ENCODE assay signal across 22 mouse cellular contexts in genomic region chr9:52246712-52247111, GRCm38 (mm10).
A peak's percentile ranks its signal among the peaks of the same experiment; 100 is the strongest.
DNase-seq lines count a peak whose midpoint lies in the region; ATAC-seq and TF ChIP-seq lines count a peak whose summit lies in the region.
"Had no signal": no experiment of that assay in that cellular context is flagged by ENCODE, and none has a peak within 500 bp of the region (broad histone marks: within the 10 kb centered on the region; RNA-seq: fewer than 3 reads in every experiment).

No protein-coding gene starts in this region.

- H3K4me3 ChIP-seq in embryonic fibroblast, embryonic 13.5 days (ENCODE audit: insufficient read depth, low read length), result no peak overlapping the region
- H3K4me3 ChIP-seq: embryonic facial prominence, embryonic 10.5 days; embryonic facial prominence, embryonic 12.5 days; erythroblast, embryonic 14.5 days; forebrain, embryonic 13.5 days had no signal

- DNase-seq in 3T3-L1 (ENCODE audit: low read depth, low spot score), result peak; percentile 28
- peak; percentile 68 for DNase-seq in 416B (ENCODE audit: low read depth)
- DNase-seq in NIH3T3 (ENCODE audit: low read depth), result peak; percentile 73
- no peak for DNase-seq in thymus, postnatal 10 days (ENCODE audit: low spot score in 2 of 2)
- DNase-seq in cerebellum, adult 18-20 months, result no peak
- DNase-seq: adrenal gland, adult 8-10 months; adrenal gland, postnatal 14 days; adrenal gland, postnatal 36 days; cerebellum, adult 11 months; cerebellum, adult 2 months; cerebellum, adult 9-10 months; cerebellum, postnatal 10 days; cerebellum, postnatal 25 days had no signal

- no peak; the same call in 1 of the 2 replicates for ATAC-seq in granulocyte monocyte progenitor cell, adult 5-6 weeks (replicated peaks; ENCODE audit: poor library complexity, severe bottlenecking)
- no peak for ATAC-seq in erythroid progenitor cell, adult 5-6 weeks (replicated peaks; ENCODE audit: low FRiP score, poor library complexity, severe bottlenecking)
- ATAC-seq: CD4-positive, CD25-positive, alpha-beta regulatory T cell, adult 4 months; forebrain, embryonic 13.5 days; forebrain, embryonic 16.5 days had no signal

- H3K4me1 ChIP-seq in embryonic fibroblast, embryonic 13.5 days (ENCODE audit: control insufficient read depth, insufficient read depth, low read length), result peaks cover 4% of the 10 kb centered on the region
- H3K4me1 ChIP-seq: forebrain, embryonic 13.5 days had no signal

- H3K27ac ChIP-seq in embryonic fibroblast, embryonic 13.5 days (ENCODE audit: insufficient read depth, low read length), result peak overlapping the region; percentile 45; the same call in 1 of the 2 replicates
- H3K27ac ChIP-seq: embryonic facial prominence, embryonic 10.5 days; embryonic facial prominence, embryonic 12.5 days; forebrain, embryonic 13.5 days had no signal

- no peak for TF ChIP-seq CTCF in embryonic fibroblast, embryonic 13.5 days (IDR thresholded peaks at IDR 0.05; ENCODE audit: borderline replicate concordance, insufficient read depth, low read length)

- TF ChIP-seq POLR2A in embryonic fibroblast, embryonic 13.5 days (IDR thresholded peaks at IDR 0.05; ENCODE audit: low read depth, low read length), result no peak

Comparison
In these comparisons a context has a peak if more than half of its experiments do, and no peak if none do; other contexts are left out.
1. DNase-seq: peak in 3T3-L1 (single experiment), 416B (single experiment) and NIH3T3 (single experiment); none in thymus, postnatal 10 days (0 of 2) and cerebellum, adult 18-20 months (0 of 2).